Mouse (Mus musculus): ENCODE measurements around the gene Cdh23.
"Not testable (repeated sequence)": the region's sequence is repeated elsewhere in the genome, so short reads cannot be mapped to it uniquely, and the experiment has no call there.

Cdh23 gene

GRCm38 (mm10) chr10:60696390-60696789 lies at the start of gene Cdh23:
TSS of gene Cdh23 (minus strand) at chr10:60696490.
- DNase-seq (ENCODE audit: low spot score): no peak

- no peak for DNase-seq (ENCODE audit: low spot score)
Observed at GRCm38 (mm10) chr10:60744543-60745290, 48.4 kb upstream of the Cdh23 start.

GRCm38 (mm10) chr10:60743681-60744080 lies 47.4 kb upstream of the Cdh23 start:
- DNase-seq (ENCODE audit: low spot score): no peak

GRCm38 (mm10) chr10:60742942-60743341 lies 46.7 kb upstream of the Cdh23 start:
- DNase-seq (ENCODE audit: low spot score): no peak

GRCm38 (mm10) chr10:60742296-60742695 lies 46.0 kb upstream of the Cdh23 start:
- not testable (repeated sequence) for DNase-seq (ENCODE audit: low spot score)

- DNase-seq (ENCODE audit: low spot score): no peak
Observed at GRCm38 (mm10) chr10:60741435-60741834, 45.1 kb upstream of the Cdh23 start.

DNA sequence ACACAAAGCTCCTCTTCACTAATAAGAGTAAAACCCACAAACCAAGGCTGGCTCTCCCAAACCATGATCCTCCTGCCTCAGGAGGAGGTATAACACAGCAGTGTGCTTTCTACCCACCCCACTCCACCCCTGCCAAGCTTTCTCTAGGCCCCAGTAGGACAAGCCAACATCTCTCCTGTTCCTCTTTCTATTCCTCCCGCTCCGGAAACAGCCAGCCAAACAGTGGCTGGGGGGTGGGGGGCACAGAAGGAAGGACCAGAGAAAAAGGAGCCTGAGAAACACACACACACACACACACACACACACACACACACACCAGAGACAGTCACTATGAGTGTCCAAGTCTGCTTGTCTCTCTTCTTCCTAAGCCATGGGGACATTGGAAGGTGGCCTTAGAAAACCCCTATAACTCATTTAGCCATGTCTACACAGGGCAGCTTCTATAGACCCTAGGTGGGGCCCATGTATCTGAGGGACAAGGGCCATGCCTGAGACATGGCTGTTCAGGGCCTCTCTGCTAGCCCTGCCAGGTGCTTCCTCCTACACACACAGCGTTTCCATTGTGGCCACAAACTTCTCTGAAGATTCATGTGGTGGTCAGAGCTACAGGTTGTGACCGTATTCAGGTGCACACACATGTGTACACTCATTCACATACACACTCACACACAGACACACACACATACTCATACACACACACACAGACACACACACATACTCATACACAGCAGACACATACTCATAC lies 43.5 kb upstream of the Cdh23 start:
- DNase-seq (ENCODE audit: low spot score): no peak

DNA sequence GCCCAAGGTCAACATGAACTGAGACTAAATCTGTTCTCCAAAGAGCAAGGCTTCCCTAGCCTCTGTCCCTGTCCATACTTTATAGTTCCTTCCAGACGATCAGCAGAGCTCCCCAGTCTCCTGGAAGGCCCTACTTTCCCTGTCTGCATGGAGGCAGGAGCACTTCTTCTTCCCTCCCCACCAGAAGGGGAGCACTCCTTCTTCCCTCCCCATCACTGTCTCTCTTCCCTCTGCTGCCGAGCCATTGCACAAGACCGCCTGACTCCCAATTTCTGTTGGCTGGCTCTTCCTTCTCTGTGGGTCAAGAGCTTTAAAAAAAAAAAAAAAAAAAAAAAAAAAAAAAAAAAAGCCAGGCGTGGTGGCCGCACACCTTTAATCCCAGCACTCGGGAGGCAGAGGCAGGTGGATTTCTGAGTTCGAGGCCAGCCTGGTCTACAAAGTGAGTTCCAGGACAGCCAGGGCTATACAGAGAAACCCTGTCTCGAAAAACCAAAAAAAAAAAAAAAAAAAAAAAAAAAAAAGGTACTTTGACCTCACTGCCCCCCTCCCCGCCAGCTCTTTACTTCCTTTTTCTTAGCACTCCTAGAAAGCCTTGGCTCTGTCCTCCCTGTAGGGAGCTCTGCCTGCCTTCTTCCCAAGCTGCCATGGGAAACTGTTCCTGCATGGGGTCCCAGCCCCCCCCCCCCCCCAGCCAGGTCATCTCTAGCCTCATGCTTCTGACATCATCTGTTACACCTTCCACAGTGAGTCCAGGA lies 41.8 kb upstream of the Cdh23 start:
- DNase-seq (ENCODE audit: low spot score): no peak

- no peak for DNase-seq (ENCODE audit: low spot score)
Observed at GRCm38 (mm10) chr10:60737169-60737728, 41.0 kb upstream of the Cdh23 start.

- DNase-seq (ENCODE audit: low spot score): no peak
Observed at GRCm38 (mm10) chr10:60735737-60736136, 39.4 kb upstream of the Cdh23 start.

GRCm38 (mm10) chr10:60733471-60733870 lies 37.2 kb upstream of the Cdh23 start:
- DNase-seq (ENCODE audit: low spot score): no peak

DNA sequence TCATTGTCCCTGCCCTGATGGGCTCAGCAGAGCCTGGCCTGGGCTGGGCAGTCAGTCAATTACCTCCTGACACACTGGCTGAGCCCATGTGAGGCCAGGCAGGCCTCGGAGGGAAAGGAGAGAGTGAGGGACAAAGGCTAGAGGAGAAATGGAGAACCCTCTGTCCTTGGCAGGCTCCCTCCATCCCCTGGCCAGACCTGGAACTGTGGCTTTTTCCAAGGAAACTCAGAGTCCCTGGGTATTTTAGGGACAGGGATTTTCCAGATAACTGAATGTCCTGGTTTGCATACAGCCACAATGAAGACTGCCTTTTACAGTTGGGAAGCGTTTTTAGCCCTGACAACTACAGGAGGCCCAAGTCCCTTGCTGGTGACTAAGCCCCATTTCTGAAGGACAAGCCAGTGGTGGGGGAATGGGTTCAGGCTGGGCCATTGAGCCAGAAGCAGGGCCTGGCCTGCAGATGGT lies 36.1 kb upstream of the Cdh23 start:
- no peak for DNase-seq (ENCODE audit: low spot score)

DNA sequence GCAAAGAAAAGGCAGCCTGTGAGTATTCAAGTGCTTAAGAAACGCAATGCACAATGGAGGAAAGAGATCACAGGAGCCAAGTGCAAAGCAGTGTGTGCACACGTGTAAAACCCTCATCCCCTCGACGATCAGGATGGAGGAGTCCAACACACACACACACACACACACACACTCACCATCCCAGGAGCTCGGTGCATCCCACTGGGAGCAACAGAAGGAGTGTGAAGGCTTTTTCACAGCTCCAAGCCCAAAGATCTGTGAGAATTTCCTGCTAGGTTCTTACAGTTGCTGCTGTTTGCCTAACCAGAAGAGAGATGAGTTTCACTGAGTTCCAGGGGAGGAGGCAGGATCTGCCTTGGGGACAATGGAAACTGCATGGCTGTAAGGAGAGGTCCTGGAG lies 35.5 kb upstream of the Cdh23 start:
- no peak for DNase-seq (ENCODE audit: low spot score)

- DNase-seq (ENCODE audit: low spot score): no peak
Observed at GRCm38 (mm10) chr10:60727301-60727700, 31.0 kb upstream of the Cdh23 start.

DNA sequence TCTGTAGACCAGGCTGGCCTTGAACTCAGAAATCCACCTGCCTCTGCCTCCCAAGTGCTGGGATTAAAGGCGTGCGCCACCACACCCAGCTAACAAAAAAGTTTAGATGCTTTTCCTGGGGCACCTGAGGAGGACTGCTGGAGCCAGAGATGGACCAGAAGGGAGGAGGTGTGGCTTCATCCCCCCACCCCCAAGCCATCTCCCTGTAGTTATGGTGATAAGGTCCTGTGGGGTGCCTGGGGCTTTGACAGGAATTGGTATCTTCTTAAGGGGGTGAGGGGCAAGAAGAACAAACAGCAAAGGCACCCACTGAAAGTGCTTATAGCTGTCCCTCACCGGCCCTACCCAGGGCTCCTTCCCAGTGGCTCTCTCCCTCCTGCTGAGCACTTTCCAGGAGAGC lies 30.6 kb upstream of the Cdh23 start:
- no peak for DNase-seq (ENCODE audit: low spot score)

GRCm38 (mm10) chr10:60724496-60724895 lies 28.2 kb upstream of the Cdh23 start:
- DNase-seq (ENCODE audit: low spot score): no peak

- DNase-seq (ENCODE audit: low spot score): no peak
Observed at GRCm38 (mm10) chr10:60723345-60723744, 27.1 kb upstream of the Cdh23 start.

GRCm38 (mm10) chr10:60721640-60722039 lies 25.4 kb upstream of the Cdh23 start:
- no peak for DNase-seq (ENCODE audit: low spot score)

DNA sequence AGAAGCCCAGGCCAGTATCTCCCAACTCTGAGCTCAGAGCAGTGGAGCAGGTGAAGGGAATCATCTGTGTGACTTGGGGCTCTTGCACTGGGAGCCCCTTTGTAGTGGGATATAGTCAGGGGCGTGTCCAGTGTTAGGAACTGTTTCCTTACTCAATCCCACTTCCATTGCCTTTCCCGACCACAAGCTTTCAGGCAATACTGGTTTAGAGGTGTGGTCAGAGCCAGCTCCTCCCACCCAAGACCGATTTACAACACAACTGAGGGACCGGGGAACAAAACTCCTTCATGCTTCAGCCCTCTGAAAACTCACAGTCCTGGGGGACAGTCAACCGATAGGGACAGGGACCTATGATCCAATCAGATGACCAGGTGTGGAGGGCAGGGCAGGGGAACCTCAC lies 24.2 kb upstream of the Cdh23 start:
- DNase-seq (ENCODE audit: low spot score): no peak

DNA sequence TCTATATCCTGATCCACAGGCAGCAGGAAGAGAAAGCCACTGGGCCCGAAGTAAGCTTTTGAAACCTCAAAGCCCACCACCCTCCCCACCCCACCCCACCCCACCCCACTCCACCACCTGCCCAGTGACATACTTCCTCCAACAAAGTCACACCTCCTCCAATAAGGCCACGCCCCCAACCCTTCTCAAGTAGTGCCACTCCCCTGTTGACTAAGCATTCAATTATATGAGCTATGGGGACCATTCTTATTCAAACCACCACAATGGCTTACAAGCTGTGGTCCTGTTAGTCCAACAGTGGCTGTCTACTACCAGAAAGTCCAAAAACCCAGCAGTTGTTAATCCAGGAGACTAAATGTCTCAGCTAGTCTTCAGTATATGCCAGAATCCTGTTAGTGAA lies 22.2 kb upstream of the Cdh23 start:
- no peak for DNase-seq (ENCODE audit: low spot score)

DNA sequence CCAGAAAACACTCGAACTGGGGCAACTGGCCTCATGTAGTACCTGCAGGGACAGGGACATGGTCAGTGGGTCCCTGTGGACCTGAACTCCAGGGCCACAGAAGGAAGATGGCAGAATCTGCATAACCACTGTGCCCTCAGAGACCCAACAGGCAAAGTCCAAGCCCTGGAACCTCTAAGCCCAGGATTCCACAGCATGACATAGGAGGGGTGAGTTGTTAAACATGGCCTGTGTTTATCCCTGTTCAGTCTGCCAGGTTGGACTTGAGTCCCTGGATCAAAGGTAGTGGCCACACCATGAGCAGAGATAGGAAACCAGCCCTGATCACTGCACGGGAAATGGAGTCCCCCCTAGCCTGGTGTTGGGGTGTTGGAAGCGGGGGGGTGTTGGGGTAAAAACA lies 20.2 kb upstream of the Cdh23 start:
- DNase-seq (ENCODE audit: low spot score): no peak

- DNase-seq (ENCODE audit: low spot score): not testable (repeated sequence)
Observed at GRCm38 (mm10) chr10:60712299-60712698, 16.0 kb upstream of the Cdh23 start.
